Mouse (Mus musculus) lung, postnatal 0 days (tissue): ENCODE data around the gene Ctdspl2.

ENCODE experiments used
- CTCF ChIP-seq: IDR thresholded peaks from 2 replicates; pipeline ENCODE4 v1.5.1; 2016; ENCODE audit warnings: antibody characterized with exemption, mild to moderate bottlenecking
- EP300 ChIP-seq: IDR thresholded peaks from 2 replicates; pipeline ENCODE4 v1.6.1; 2016; ENCODE audit warnings: antibody characterized with exemption, mild to moderate bottlenecking, control low read depth

DNA sequence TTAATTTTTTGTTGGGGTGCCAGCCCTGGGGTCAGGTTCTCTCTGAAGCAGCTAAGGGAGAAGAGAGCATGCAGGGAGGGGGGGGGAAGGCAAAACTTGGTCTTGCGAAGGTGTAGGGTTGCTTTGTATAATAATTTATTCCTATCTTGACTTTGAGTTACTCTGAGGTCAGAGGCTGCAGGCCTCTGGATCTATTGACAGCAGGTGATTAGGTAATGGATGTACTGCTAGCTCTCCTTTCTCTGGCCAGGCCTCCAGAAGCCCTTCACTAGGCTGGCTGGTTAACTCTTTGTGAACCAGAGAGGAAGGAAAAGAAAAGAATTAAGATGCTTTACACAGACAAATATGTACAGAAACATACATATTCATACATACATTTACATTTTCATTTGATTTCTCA lies 62.9 kb downstream of the Ctdspl2 start:
- no peak for TF ChIP-seq CTCF
- no peak for TF ChIP-seq EP300
